ENCODE assay signal across 15 mouse cellular contexts in genomic region chr15:89258997-89259396, GRCm38 (mm10). TPM values are rescaled to one million over a fixed set of nuclear protein-coding genes. Genes with fewer than 3 reads are reported as not detected.
DNase-seq lines count a peak whose midpoint lies in the region.
"Had no signal": no experiment of that assay in that cellular context is flagged by ENCODE, and none has a peak within 500 bp of the region (broad histone marks: within the 10 kb centered on the region; RNA-seq: fewer than 3 reads in every experiment).

No protein-coding gene starts in this region.

- peak; percentile 78 for DNase-seq in heart, adult 11 months
- DNase-seq in heart, adult 8-10 months (ENCODE audit: low spot score), result no peak
- DNase-seq in cerebellum, adult 18-20 months, result peak; percentile 75 to 76
- peak; percentile 80 for DNase-seq in cerebellum, adult 9-10 months
- peak; percentile 68 to 72 for DNase-seq in cerebellum, postnatal 36 days
- DNase-seq in spleen, postnatal 10 days (ENCODE audit: low spot score in 2 of 2), result no peak
- no peak for DNase-seq in spleen, postnatal 4 days (ENCODE audit: low spot score in 2 of 2)
- no peak for DNase-seq in lung, postnatal 4 days
- DNase-seq: adrenal gland, adult 2 months; adrenal gland, postnatal 14 days; embryo, embryonic 11 days; gastrocnemius, postnatal 25 days; heart, postnatal 10 days; heart, postnatal 36 days; kidney, adult 18-20 months had no signal

RNA-seq across cellular contexts. Expression of gene Ppp6r2, which starts 47.6 kb away (rescaled TPM):
- total RNA-seq in heart, adult 8-10 months (2022), result 10 to 100 TPM; 82.1 to 87.5 (median 84.7) TPM

RNA-seq across cellular contexts. Expression of gene Sbf1, which starts 56.1 kb away (rescaled TPM):
- total RNA-seq in heart, adult 8-10 months (2022), result 10 to 100 TPM; 56.5 to 74.5 (median 69.5) TPM

Comparison
In these comparisons a context has a peak if more than half of its experiments do, and no peak if none do; other contexts are left out.
1. DNase-seq: peak in heart, adult 11 months (single experiment), cerebellum, adult 18-20 months (2 of 2), cerebellum, adult 9-10 months (single experiment) and cerebellum, postnatal 36 days (2 of 2); none in heart, adult 8-10 months (single experiment), spleen, postnatal 10 days (0 of 2), spleen, postnatal 4 days (0 of 2) and lung, postnatal 4 days (0 of 2).